Mouse (Mus musculus) E14TG2a.4 (cell line): ENCODE measurements at regions not wholly inside any gene's neighbourhood (a gene's known extent, or its start where the extent isn't known, plus 50 kb on each side); places are given as distances from the start of the nearest gene placed in this dataset.

Experiments used
- H3K27me3 ChIP-seq: 2 replicates; pipeline ENCODE4 v1.6.1; 2014; ENCODE audit warnings: low read length, control low read depth; ENCODE audit not compliant: insufficient read depth
- H3K36me3 ChIP-seq: 2 replicates; pipeline ENCODE4 v1.6.1; 2014; ENCODE audit warnings: low read length, control low read depth; ENCODE audit not compliant: insufficient read depth
- H3K4me1 ChIP-seq: replicated peaks from 2 replicates; pipeline ENCODE4 v1.6.1; 2014; ENCODE audit warnings: low read depth, low read length, control low read depth
- H3K4me3 ChIP-seq: replicated peaks from 2 replicates; pipeline ENCODE4 v1.5.1; 2014; ENCODE audit warnings: mild to moderate bottlenecking, low read length
- H3K9me3 ChIP-seq: 2 replicates; pipeline ENCODE4 v1.6.1; 2014; ENCODE audit warnings: low read length, control low read depth
- CTCF ChIP-seq: conservative IDR thresholded peaks from 2 replicates; pipeline ENCODE4 v1.5.1; 2014; ENCODE audit warnings: low read length
- NANOG ChIP-seq: IDR thresholded peaks from 2 replicates; pipeline ENCODE4 v1.6.1; 2014; ENCODE audit warnings: borderline replicate concordance, low read length, mixed read lengths
- POU5F1 ChIP-seq: IDR thresholded peaks from 2 replicates; pipeline ENCODE4 v1.6.1; 2014; ENCODE audit warnings: low read length, borderline replicate concordance

GRCm38 (mm10) chr15:59762061-59762460 is 254.4 kb downstream of the 4933412E24Rik start:
- H3K36me3 ChIP-seq, result no peaks in the 10 kb centered on the region
- H3K9me3 ChIP-seq, result peaks cover 18% of the 10 kb centered on the region
- TF ChIP-seq NANOG, result no peak
- no peak for TF ChIP-seq CTCF
- no peak for TF ChIP-seq POU5F1
- no peaks in the 10 kb centered on the region for H3K4me1 ChIP-seq
- no peak overlapping the region for H3K4me3 ChIP-seq
- H3K27me3 ChIP-seq, result peaks cover 6% of the 10 kb centered on the region; the same call in 1 of the 2 replicates

DNA sequence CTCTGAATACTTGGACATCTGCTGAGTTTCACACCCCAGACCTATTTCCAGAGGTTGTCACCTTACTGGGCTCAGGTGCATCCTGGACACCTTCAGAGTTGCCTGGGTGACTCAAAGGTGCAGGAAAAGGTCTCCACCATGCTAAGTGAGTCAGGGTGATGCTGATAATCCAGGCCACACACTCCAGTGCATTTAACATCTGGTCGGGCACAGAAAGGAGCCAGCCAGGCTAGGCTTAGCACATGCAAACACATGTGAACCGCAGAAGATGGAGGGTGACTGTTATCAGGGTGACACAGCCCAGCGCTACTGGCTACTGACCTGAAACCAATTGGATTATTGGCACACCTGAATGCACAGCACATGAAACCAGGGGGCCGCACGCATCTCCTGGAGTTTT is 255.9 kb downstream of the 4933412E24Rik start:
- H3K4me1 ChIP-seq, result no peaks in the 10 kb centered on the region; the same call in 1 of the 2 replicates
- H3K4me3 ChIP-seq, result no peak overlapping the region
- H3K36me3 ChIP-seq, result no peaks in the 10 kb centered on the region
- TF ChIP-seq POU5F1 (no peak), CTCF (no peak), NANOG (no peak)
- H3K27me3 ChIP-seq, result peaks cover 7% of the 10 kb centered on the region
- peaks cover 3% of the 10 kb centered on the region; the same call in 1 of the 2 replicates for H3K9me3 ChIP-seq

GRCm38 (mm10) chr15:59759566-59759965 is 256.8 kb downstream of the 4933412E24Rik start:
- no peaks in the 10 kb centered on the region for H3K9me3 ChIP-seq
- TF ChIP-seq NANOG, result no peak
- TF ChIP-seq CTCF, result no peak
- no peak for TF ChIP-seq POU5F1
- H3K4me1 ChIP-seq, result peaks cover 6% of the 10 kb centered on the region
- no peaks in the 10 kb centered on the region for H3K36me3 ChIP-seq
- H3K4me3 ChIP-seq, result no peak overlapping the region
- H3K27me3 ChIP-seq, result peaks cover 13% of the 10 kb centered on the region

GRCm38 (mm10) chr15:59758971-59759370 is 257.4 kb downstream of the 4933412E24Rik start:
- Histone ChIP-seq H3K4me3 (no peak overlapping the region), H3K36me3 (no peaks in the 10 kb centered on the region), H3K9me3 (no peaks in the 10 kb centered on the region), H3K4me1 (peaks cover 7% of the 10 kb centered on the region), H3K27me3 (peaks cover 13% of the 10 kb centered on the region)
- TF ChIP-seq NANOG (no peak), POU5F1 (no peak), CTCF (no peak)

DNA sequence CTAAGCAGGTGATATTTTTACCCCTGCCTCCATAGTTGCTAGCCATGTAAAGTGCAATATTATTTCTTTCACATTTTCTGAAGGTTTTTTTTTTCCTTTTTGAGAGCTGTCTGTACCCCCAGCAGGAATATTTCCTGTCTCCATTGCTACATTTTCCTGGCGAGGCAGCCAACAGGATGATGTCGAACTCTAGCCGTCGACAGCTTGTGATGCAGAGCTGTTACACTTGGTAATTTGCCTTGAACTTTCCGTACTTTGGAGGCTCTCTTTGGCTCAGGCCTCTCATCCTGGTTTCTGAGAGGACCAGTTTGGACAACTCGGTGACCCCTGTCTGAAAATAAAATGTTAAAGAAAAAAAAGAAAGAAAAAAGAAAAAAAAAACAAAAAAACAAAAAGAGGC is 260.3 kb downstream of the 4933412E24Rik start:
- H3K36me3 ChIP-seq, result no peaks in the 10 kb centered on the region
- H3K4me3 ChIP-seq, result no peak overlapping the region
- H3K27me3 ChIP-seq, result peaks cover 13% of the 10 kb centered on the region
- TF ChIP-seq CTCF (no peak), POU5F1 (no peak), NANOG (no peak)
- no peaks in the 10 kb centered on the region for H3K9me3 ChIP-seq
- peaks cover 7% of the 10 kb centered on the region for H3K4me1 ChIP-seq

- H3K27me3 ChIP-seq, result peaks cover 9% of the 10 kb centered on the region
- H3K9me3 ChIP-seq, result no peaks in the 10 kb centered on the region
- no peaks in the 10 kb centered on the region for H3K36me3 ChIP-seq
- 0 out of 2 replicates have a peak overlapping the region, but pooled peaks have one; percentile 26 for H3K4me3 ChIP-seq
- peaks cover 7% of the 10 kb centered on the region for H3K4me1 ChIP-seq
- no peak for TF ChIP-seq CTCF
- TF ChIP-seq POU5F1, result no peak
- TF ChIP-seq NANOG, result no peak
These were observed 261.5 kb downstream of the 4933412E24Rik start for GRCm38 (mm10) chr15:59754906-59755305.

DNA sequence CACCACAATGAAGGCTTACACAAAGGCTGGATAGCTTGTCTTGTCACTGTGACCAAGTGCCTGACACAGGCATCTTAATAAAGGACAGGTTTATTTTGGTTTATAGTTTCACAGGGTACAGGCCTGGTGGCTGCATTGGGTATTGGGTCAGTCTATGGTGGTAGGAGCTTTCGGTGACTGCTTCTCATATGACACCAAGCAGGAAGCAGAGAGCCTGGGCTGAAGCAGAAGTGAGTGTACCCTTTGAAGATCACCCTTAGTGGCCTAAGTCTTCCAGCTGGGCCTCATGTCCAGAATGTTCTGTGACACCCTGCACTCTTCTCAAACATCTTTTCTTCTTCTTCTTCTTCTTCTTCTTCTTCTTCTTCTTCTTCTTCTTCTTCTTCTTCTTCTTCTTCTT is 264.1 kb downstream of the 4933412E24Rik start:
- H3K4me1 ChIP-seq, result peaks cover 7% of the 10 kb centered on the region
- TF ChIP-seq POU5F1 (no peak), CTCF (no peak), NANOG (no peak)
- H3K4me3 ChIP-seq, result no peak overlapping the region
- H3K36me3 ChIP-seq, result no peaks in the 10 kb centered on the region
- H3K9me3 ChIP-seq, result no peaks in the 10 kb centered on the region
- H3K27me3 ChIP-seq, result peaks cover 7% of the 10 kb centered on the region

DNA sequence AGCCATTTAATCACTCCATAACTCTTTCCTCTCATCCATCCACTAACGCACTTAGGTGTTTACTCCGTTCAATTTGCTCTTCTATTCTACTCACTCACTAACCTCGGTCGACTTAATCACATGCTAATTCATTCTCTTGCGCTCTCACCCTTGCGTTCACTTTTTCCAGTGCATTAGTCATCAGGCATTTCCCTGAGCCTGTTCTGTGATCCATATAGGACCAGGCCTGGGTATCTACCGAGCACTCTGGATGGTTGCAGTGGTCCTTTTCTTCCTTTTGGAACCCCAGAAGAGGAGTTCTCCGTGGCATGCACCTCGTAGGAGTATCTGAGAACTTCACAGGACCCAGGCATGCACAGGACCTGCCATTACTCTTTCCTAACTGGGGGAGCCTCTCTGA is 270.1 kb downstream of the 4933412E24Rik start:
- TF ChIP-seq NANOG (no peak), POU5F1 (no peak), CTCF (no peak)

DNA sequence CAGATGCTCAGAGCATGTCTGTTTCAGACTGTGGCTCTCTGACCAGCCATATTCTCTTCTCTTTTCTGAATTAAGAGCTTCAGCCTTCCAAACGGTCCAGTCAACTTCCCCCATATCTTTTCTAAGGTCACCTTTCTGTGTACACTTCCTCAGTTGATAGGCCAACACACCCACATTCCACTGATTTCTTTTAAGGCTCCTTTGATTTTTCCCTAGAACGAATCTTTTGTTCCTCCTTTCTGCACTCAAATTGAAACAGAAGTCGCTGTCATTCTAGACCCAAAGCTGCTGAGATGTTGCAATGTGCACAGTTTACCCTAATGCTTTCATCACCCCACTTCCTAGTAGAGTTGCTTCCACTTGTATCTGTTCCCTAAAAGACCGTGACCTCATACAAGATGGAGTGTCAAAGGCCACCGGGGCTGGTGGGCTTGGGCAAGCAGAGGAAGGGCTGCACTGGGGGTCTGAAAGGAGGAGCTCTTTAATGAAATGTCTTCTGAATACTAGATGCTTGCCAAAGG is 271.9 kb downstream of the 4933412E24Rik start:
- Histone ChIP-seq H3K27me3 (no peaks in the 10 kb centered on the region), H3K4me1 (peaks cover 9% of the 10 kb centered on the region; the same call in 1 of the 2 replicates), H3K9me3 (no peaks in the 10 kb centered on the region), H3K4me3 (no peak overlapping the region), H3K36me3 (no peaks in the 10 kb centered on the region)
- TF ChIP-seq CTCF (no peak), NANOG (peak; percentile 19; the same call in 1 of the 2 replicates), POU5F1 (no peak)

More for the DNA sequence above, 270.1 kb downstream of the 4933412E24Rik start:
- Histone ChIP-seq H3K27me3 (no peaks in the 10 kb centered on the region), H3K4me3 (no peak overlapping the region), H3K9me3 (no peaks in the 10 kb centered on the region), H3K36me3 (no peaks in the 10 kb centered on the region), H3K4me1 (peaks cover 9% of the 10 kb centered on the region; the same call in 1 of the 2 replicates)
